Mouse (Mus musculus) ES-Bruce4 (cell line): ENCODE results near the gene Gnas. TPM values are rescaled to one million over a fixed set of nuclear protein-coding genes. Genes with fewer than 3 reads are reported as not detected.

Experiments used
- H3K27ac ChIP-seq: 2 replicates; pipeline ENCODE4 v1.5.1; 2012; ENCODE audit warnings: low read length, inconsistent platforms; ENCODE audit not compliant: insufficient read depth
- H3K27me3 ChIP-seq: 2 replicates; pipeline ENCODE4 v1.6.1; 2012; ENCODE audit warnings: mild to moderate bottlenecking, low read length, inconsistent platforms; ENCODE audit not compliant: control insufficient read depth, poor library complexity, insufficient read depth, severe bottlenecking
- H3K36me3 ChIP-seq: 2 replicates; pipeline ENCODE4 v1.6.1; 2012; ENCODE audit warnings: inconsistent platforms, mild to moderate bottlenecking, low read length, moderate library complexity; ENCODE audit not compliant: control insufficient read depth, poor library complexity, insufficient read depth, severe bottlenecking
- H3K4me1 ChIP-seq: one replicate; pipeline ENCODE4 v1.8.1; 2011; ENCODE audit warnings: low read length; ENCODE audit not compliant: control insufficient read depth, insufficient read depth
- H3K4me3 ChIP-seq: 2 replicates; pipeline ENCODE4 v1.5.1; 2011; ENCODE audit warnings: low read depth, mild to moderate bottlenecking, low read length
- H3K9ac ChIP-seq: 2 replicates; pipeline ENCODE4 v1.6.1; 2012; ENCODE audit warnings: low read depth, mild to moderate bottlenecking, inconsistent platforms; ENCODE audit not compliant: poor library complexity, severe bottlenecking
- H3K9me3 ChIP-seq: replicated peaks from 2 replicates; pipeline ENCODE4 v1.6.1; 2012; ENCODE audit warnings: mild to moderate bottlenecking, low read length, inconsistent platforms; ENCODE audit not compliant: control insufficient read depth, poor library complexity, insufficient read depth, severe bottlenecking
- CTCF ChIP-seq: IDR thresholded peaks from one replicate; pipeline ENCODE4 v1.8.1; 2011; ENCODE audit warnings: low read depth, low read length
- EP300 ChIP-seq: IDR thresholded peaks from 2 replicates; pipeline ENCODE4 v1.6.1; 2011; ENCODE audit warnings: low read depth, low read length; ENCODE audit not compliant: insufficient read depth
- POLR2A ChIP-seq: IDR thresholded peaks from one replicate; pipeline ENCODE4 v1.8.1; 2011; ENCODE audit warnings: low read length; ENCODE audit not compliant: insufficient read depth
- polyA plus RNA-seq: library from polyadenylated mRNA; stranded (reverse); fragments of >200 nt; gene quantifications from 2 replicates; pipeline ENCODE4 v1.2.4, GENCODE M21; 2011; ENCODE audit warnings: low read depth; ENCODE audit not compliant: missing spikeins, insufficient read depth, insufficient read length

Gnas gene
- polyA plus RNA-seq: 394 and 424 TPM in 2 replicates

DNA sequence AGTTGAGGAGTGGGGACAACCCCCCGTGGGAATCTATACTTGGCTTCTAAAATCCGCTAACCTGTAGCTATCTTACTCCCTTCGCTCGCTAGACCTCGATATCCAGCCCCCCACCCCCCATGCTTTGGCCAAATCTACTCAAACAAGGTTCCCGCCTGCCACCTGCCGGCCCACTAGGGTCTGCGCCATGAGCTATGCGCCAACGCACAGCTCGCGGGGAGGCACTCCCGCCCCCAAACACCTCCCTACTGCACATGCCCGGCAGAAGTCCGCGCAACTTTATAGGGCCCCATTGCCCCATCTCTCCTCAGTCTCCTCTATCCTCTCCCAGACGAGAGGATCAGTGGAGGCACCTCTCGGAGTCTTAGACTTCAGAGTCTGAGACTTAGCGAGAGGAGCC is at the start of gene Gnas:
TSS of gene Gnas (plus strand) at position 310 of the 400 bp plus-strand sequence.
- Histone ChIP-seq H3K4me1 (peaks cover 3% of the 10 kb centered on the region), H3K36me3 (peaks cover 26% of the 10 kb centered on the region), H3K9ac (peak within 1 kb of the TSS; percentile 24)

DNA sequence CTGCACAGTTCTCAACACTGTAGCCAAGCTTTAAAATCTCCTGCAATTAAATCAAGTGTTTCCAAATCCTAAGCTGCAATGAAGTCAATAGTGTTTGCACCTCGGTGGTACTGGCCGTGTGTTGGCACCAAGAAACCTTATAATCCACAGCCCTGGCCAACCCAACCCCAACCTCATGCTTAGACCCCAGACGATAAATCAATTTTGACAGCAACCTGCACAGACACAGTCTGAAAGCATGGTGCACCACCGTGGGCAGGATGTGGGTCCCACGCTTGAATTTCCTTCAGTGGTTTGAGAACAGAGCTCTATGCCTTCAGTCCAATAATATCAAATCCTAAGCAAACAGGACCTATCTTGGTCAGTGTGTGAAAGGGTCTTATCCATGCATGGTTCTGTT is 41.7 kb upstream of the Gnas start:
- H3K4me3 ChIP-seq: no peak overlapping the region
- no peaks in the 10 kb centered on the region; the same call in 1 of the 2 replicates for H3K27me3 ChIP-seq
- H3K27ac ChIP-seq: no peak overlapping the region
- no peak overlapping the region for H3K9ac ChIP-seq
- no peaks in the 10 kb centered on the region for H3K36me3 ChIP-seq
- H3K9me3 ChIP-seq: 0 out of 2 replicates have a peak, but pooled peaks cover 7% of the 10 kb centered on the region
- H3K4me1 ChIP-seq: no peaks in the 10 kb centered on the region
- no peak for TF ChIP-seq CTCF
- TF ChIP-seq POLR2A: no peak
- no peak for TF ChIP-seq EP300

More for the DNA sequence above, at the start of gene Gnas:
- TF ChIP-seq EP300: no peak
- no peak for TF ChIP-seq POLR2A
- peak; percentile 66 for TF ChIP-seq CTCF
- no peaks in the 10 kb centered on the region for H3K9me3 ChIP-seq
- peak within 1 kb of the TSS; percentile 81 for H3K4me3 ChIP-seq
- no peak within 1 kb of the TSS for H3K27ac ChIP-seq
- no peaks in the 10 kb centered on the region for H3K27me3 ChIP-seq

DNA sequence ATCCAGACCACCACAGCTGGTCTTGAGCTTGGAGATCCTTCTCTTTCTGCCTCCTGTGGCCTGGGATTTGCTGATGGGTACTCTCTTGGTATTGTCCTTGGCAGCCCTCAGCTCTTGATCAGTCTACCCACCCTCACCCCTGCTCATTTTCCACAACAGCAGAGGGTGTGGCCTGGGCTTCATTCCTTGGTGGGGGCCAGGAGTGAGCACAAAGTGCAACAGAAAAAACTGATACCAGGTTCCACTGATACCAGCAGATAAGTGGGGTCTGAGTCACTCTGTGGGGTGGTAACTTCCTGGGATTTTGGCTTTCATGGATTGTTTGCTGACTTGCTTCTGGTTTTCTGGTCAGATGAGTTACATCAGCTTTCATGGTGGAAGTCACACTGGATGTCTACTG is 32.2 kb upstream of the Gnas start:
- Histone ChIP-seq H3K4me1 (peaks cover 4% of the 10 kb centered on the region), H3K9ac (no peak overlapping the region), H3K27ac (no peak overlapping the region), H3K4me3 (no peak overlapping the region), H3K9me3 (no peaks in the 10 kb centered on the region), H3K27me3 (no peaks in the 10 kb centered on the region), H3K36me3 (no peaks in the 10 kb centered on the region)
- no peak for TF ChIP-seq POLR2A
- TF ChIP-seq CTCF: no peak
- no peak for TF ChIP-seq EP300

DNA sequence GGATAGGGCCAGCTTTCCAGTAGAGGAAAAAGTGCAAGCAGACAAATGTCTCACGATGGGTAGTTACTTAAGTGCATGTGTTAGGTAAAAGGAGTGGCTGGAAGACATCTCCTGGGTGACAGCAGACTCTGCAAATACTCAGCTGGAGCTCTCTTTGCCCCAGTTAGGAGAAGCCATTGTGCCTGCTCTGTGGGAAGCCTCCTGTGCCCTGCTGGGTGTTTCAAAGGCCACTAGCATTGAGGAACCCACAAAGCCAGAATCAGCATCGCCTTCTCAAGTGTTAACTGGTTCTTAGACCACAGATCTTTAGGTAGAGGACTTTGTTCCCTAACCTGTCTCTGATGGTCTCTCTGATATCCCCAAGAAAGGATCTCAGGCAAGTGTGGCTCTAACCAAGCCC is 26.8 kb upstream of the Gnas start:
- H3K27ac ChIP-seq: no peak overlapping the region
- peaks cover 16% of the 10 kb centered on the region for H3K4me1 ChIP-seq
- TF ChIP-seq POLR2A (no peak), EP300 (peak; percentile 57; the same call in 1 of the 2 replicates)
- H3K27me3 ChIP-seq: no peaks in the 10 kb centered on the region
- H3K9me3 ChIP-seq: no peaks in the 10 kb centered on the region
- H3K9ac ChIP-seq: no peak overlapping the region
- no peak overlapping the region for H3K4me3 ChIP-seq
- H3K36me3 ChIP-seq: no peaks in the 10 kb centered on the region

DNA sequence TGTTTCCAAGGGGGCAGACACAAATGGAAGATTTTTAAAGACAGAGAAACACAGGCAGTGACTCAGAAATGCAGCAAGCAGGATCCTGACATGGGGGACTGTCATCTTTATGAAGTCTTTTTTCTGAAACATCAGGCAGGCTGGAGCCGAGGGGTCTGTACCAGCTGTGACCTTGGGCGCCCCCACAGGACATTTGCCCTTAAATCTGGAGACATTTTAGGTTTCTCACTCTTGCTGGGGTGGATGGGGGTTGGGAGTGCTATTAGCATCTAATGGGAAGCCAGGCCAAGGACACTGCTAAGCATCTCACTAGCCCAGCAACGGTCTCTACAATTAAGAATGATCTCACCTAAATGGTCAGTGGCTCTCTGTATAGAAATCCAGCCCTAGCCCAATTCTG is 24.1 kb upstream of the Gnas start:
- H3K4me3 ChIP-seq: no peak overlapping the region
- H3K36me3 ChIP-seq: no peaks in the 10 kb centered on the region
- H3K4me1 ChIP-seq: peaks cover 23% of the 10 kb centered on the region
- H3K27ac ChIP-seq: peak overlapping the region; percentile 73
- no peaks in the 10 kb centered on the region for H3K27me3 ChIP-seq
- H3K9ac ChIP-seq: no peak overlapping the region
- TF ChIP-seq CTCF: no peak
- 0 out of 2 replicates have a peak, but pooled peaks have one; percentile 28 for TF ChIP-seq EP300
- no peak for TF ChIP-seq POLR2A
- H3K9me3 ChIP-seq: no peaks in the 10 kb centered on the region

DNA sequence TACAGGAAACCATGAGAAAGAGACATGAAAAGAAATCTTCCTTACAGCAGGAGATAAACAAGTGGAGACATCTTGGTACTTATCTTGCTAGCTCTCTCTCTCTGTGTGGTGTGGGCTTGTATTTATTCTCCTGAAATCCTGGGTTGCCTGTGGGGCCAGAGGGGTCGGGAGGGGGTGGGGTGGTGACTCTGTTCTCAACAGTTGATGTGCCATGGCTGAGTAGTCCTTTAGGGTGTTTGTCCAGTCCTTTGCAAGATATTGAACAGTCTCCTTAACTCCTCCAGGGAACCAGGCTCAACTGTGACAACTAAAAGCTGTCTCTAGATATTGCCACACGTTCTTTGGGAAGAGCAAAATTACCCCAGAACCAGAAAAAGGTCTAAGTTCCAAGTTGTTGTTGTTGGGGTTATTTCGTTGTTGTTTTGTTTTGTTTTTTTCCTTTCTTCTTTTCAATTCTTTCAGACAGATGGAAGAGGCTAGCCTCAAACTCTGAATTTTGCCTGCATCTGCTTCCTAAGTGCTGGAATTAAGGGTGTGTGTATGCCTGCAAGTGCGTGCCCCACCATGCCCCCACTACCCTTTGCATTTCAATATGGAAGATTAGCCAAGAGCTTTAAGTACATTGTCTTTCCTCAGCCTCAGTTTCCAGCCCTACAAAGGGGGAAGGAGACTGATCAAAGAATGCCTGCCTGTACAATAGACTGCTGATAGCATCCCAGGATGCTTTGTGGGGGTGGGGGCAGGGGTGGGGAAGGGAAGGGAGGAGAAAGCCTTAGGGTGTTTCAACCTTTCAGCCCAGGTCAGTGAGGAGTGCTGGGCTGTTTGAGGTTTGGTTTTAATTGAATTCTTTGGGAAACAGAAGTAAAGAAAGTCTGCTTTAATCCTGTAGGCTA is 23.0 kb upstream of the Gnas start:
- no peak for TF ChIP-seq POLR2A
- TF ChIP-seq EP300: peak; percentile 99
- Histone ChIP-seq H3K9ac (no peak overlapping the region), H3K4me3 (no peak overlapping the region), H3K36me3 (no peaks in the 10 kb centered on the region), H3K27me3 (no peaks in the 10 kb centered on the region), H3K4me1 (peaks cover 21% of the 10 kb centered on the region), H3K27ac (peak overlapping the region; percentile 94), H3K9me3 (no peaks in the 10 kb centered on the region)
